Mouse (Mus musculus) CH12.LX (cell line): ENCODE data around the gene 4921524J17Rik. TPM values are rescaled to one million over a fixed set of nuclear protein-coding genes. Genes with fewer than 3 reads are reported as not detected.

Experiments used
- DNase-seq: peaks from one replicate; pipeline ENCODE4 v3.0.0-alpha.2; 2013; ENCODE audit errors: extremely low read depth
- H3K27ac ChIP-seq: 2 replicates; pipeline ENCODE4 v1.5.1; 2012; ENCODE audit warnings: low read depth, mild to moderate bottlenecking, control low read depth, moderate library complexity; ENCODE audit not compliant: insufficient read depth
- H3K27me3 ChIP-seq: replicated peaks from 2 replicates; pipeline ENCODE3; 2012; ENCODE audit warnings: inconsistent platforms
- H3K36me3 ChIP-seq, 2 experiments: replicated peaks in 1 of 2; 2 replicates each; pipeline versions ENCODE3 to v1.6.1; 2012; ENCODE audit warnings: inconsistent platforms in 1 of 2, low read length in 1 of 2, mild to moderate bottlenecking in 1 of 2, mixed read lengths in 1 of 2, moderate library complexity in 1 of 2; ENCODE audit not compliant: control insufficient read depth in 1 of 2, insufficient read depth in 1 of 2
- H3K4me1 ChIP-seq, 2 experiments: 2 replicates each; pipeline ENCODE4 v1.6.1; 2012; ENCODE audit warnings: inconsistent platforms in 1 of 2, moderate library complexity in 1 of 2; ENCODE audit not compliant: insufficient read depth in 2 of 2, control insufficient read depth in 1 of 2
- H3K4me2 ChIP-seq: 2 replicates; pipeline ENCODE4 v1.6.1; 2012; ENCODE audit warnings: low read depth, mild to moderate bottlenecking, control low read depth; ENCODE audit not compliant: poor library complexity, insufficient read depth, severe bottlenecking
- H3K4me3 ChIP-seq, 3 experiments: fragments of 150-350 bp in 1 of 3; sonication (generic) in 1 of 3; replicated peaks in 1 of 3; 2 replicates each; pipeline versions ENCODE3 to v1.5.1; 2011 to 2012; ENCODE audit warnings: low read depth in 2 of 3, low read length in 2 of 3, mild to moderate bottlenecking in 2 of 3, moderate library complexity in 2 of 3, control low read depth in 1 of 3, improper control_type of control experiment in 1 of 3, inconsistent platforms in 1 of 3, mixed read lengths in 1 of 3; ENCODE audit not compliant: poor library complexity in 1 of 3
- H3K79me2 ChIP-seq: replicated peaks from 2 replicates; pipeline ENCODE4 v1.6.1; 2012; ENCODE audit warnings: mild to moderate bottlenecking, moderate library complexity; ENCODE audit not compliant: control insufficient read depth, poor library complexity, insufficient read depth, severe bottlenecking; ENCODE audit errors: extremely low read depth
- H3K9ac ChIP-seq: 2 replicates; pipeline ENCODE4 v1.6.1; 2012; ENCODE audit warnings: low read depth, mild to moderate bottlenecking, control low read depth, moderate library complexity; ENCODE audit not compliant: insufficient read depth
- H3K9me3 ChIP-seq: replicated peaks from 2 replicates; pipeline ENCODE3; 2012; ENCODE audit warnings: low read length, inconsistent platforms, mixed read lengths
- BHLHE40 ChIP-seq: IDR thresholded peaks from 2 replicates; pipeline ENCODE4 v1.6.1; 2011; ENCODE audit warnings: mild to moderate bottlenecking, low read depth, low read length, improper control_type of control experiment
- CHD1 ChIP-seq: IDR thresholded peaks from 2 replicates; pipeline ENCODE4 v1.6.1; 2012; ENCODE audit warnings: low read depth, low read length, improper control_type of control experiment, inconsistent platforms
- CTCF ChIP-seq, 2 experiments: IDR thresholded peaks in 1 of 2; conservative IDR thresholded peaks in 1 of 2; 2 replicates each; pipeline ENCODE4 v1.5.1; 2011 to 2012; ENCODE audit warnings: low read depth in 2 of 2, low read length in 2 of 2, improper control_type of control experiment in 1 of 2, inconsistent platforms in 1 of 2, mild to moderate bottlenecking in 1 of 2, moderate library complexity in 1 of 2
- EP300 ChIP-seq: IDR thresholded peaks from 2 replicates; pipeline ENCODE4 v1.6.1; 2011; ENCODE audit warnings: low read length, improper control_type of control experiment
- HCFC1 ChIP-seq: IDR thresholded peaks from 2 replicates; pipeline ENCODE4 v1.6.1; 2012; ENCODE audit warnings: low read depth, mild to moderate bottlenecking, inconsistent platforms, low read length, improper control_type of control experiment
- IRF4 ChIP-seq: IDR thresholded peaks from 2 replicates; pipeline ENCODE4 v1.6.1; 2014; ENCODE audit warnings: low read depth, mild to moderate bottlenecking, inconsistent platforms, low read length, improper control_type of control experiment
- JUN ChIP-seq: IDR thresholded peaks from 2 replicates; pipeline ENCODE4 v1.6.1; 2011; ENCODE audit warnings: low read depth, mild to moderate bottlenecking, low read length, improper control_type of control experiment, moderate library complexity; ENCODE audit not compliant: insufficient read depth
- KAT2A ChIP-seq: IDR thresholded peaks from 2 replicates; pipeline ENCODE4 v1.6.1; 2012; ENCODE audit warnings: low read length, improper control_type of control experiment, inconsistent platforms; ENCODE audit not compliant: insufficient replicate concordance
- MAFK ChIP-seq: IDR thresholded peaks from 2 replicates; pipeline ENCODE4 v1.6.1; 2011; ENCODE audit warnings: low read length, improper control_type of control experiment; ENCODE audit not compliant: insufficient replicate concordance
- MXI1 ChIP-seq: IDR thresholded peaks from 2 replicates; pipeline ENCODE4 v1.6.1; 2011; ENCODE audit warnings: mild to moderate bottlenecking, low read depth, low read length, improper control_type of control experiment
- POLR2AphosphoS2 ChIP-seq: IDR thresholded peaks from 2 replicates; pipeline ENCODE4 v1.6.1; 2011; ENCODE audit warnings: low read depth, low read length, improper control_type of control experiment
- RAD21 ChIP-seq: IDR thresholded peaks from 2 replicates; pipeline ENCODE4 v1.6.1; 2011; ENCODE audit warnings: low read depth, mild to moderate bottlenecking, low read length, improper control_type of control experiment, moderate library complexity
- SMC3 ChIP-seq: IDR thresholded peaks from 2 replicates; pipeline ENCODE4 v1.6.1; 2011; ENCODE audit warnings: low read depth, low read length, improper control_type of control experiment
- USF2 ChIP-seq: conservative IDR thresholded peaks from 2 replicates; pipeline ENCODE4 v1.6.1; 2011; ENCODE audit warnings: low read depth, low read length, improper control_type of control experiment
- ZC3H11A ChIP-seq: IDR thresholded peaks from 2 replicates; pipeline ENCODE4 v1.6.1; 2012; ENCODE audit warnings: low read depth, mild to moderate bottlenecking, inconsistent platforms, low read length, improper control_type of control experiment
- ZNF384 ChIP-seq: IDR thresholded peaks from 2 replicates; pipeline ENCODE4 v1.6.1; 2012; ENCODE audit warnings: low read depth, low read length, improper control_type of control experiment, inconsistent platforms
- dilution Hi-C: fragments of 300-500 bp; cut with MboI; formaldehyde crosslinking; loops from 2 replicates; pipeline ENCODE4 v1.14.3; 2020; ENCODE audit warnings: low sequenced_read_pairs; ENCODE audit not compliant: extremely low pct_unique_long_range_greater_than_20kb, extremely low pct_ligation_motif_present
- in situ Hi-C: fragments of 300-500 bp; cut with MboI; formaldehyde crosslinking; loops from 3 replicates; pipeline ENCODE4 v1.14.3; 2019; ENCODE audit warnings: low sequenced_read_pairs, low pct_ligation_motif_present, low pct_unique_long_range_greater_than_20kb, mixed read lengths
- polyA plus RNA-seq: library from polyadenylated mRNA; unstranded; fragments of >175 nt; gene quantifications from 2 replicates; pipeline ENCODE4 v1.2.1, GENCODE M21; 2012; ENCODE audit warnings: low read depth; ENCODE audit not compliant: insufficient read length
- total RNA-seq, 2 experiments: library from RNA; depleted of rRNA; stranded (reverse); fragments of 300-350 nt in 1 of 2; fragments of >200 nt in 1 of 2; gene quantifications; 2 replicates each; pipeline ENCODE4 v1.2.3; 2012 to 2014

4921524J17Rik gene
- total and polyA plus RNA-seq, 3 experiments, result 10.3 to 28.8 (median 25.1) TPM

- no peak for DNase-seq
- in situ Hi-C loops, result loop anchor here (25.0 kb wide), 1 partner anchor 200 kb away; no protein-coding TSS in a partner anchor
Measured at GRCm38 (mm10) chr8:85462441-85462840, 29.8 kb upstream of the 4921524J17Rik start.

GRCm38 (mm10) chr8:85461377-85461776, 28.7 kb upstream of the 4921524J17Rik start:
- H3K27ac ChIP-seq, result no peak overlapping the region
- H3K4me1 ChIP-seq, result peaks cover 0 to 14% of the 10 kb centered on the region in 2 experiments; a peak in 2 of 4 replicates
- dilution Hi-C loops (no loop called here), in situ Hi-C loops (loop anchor here (25.0 kb wide), 1 partner anchor 201 kb away; no protein-coding TSS in a partner anchor)
- H3K36me3 ChIP-seq, result no peaks in the 10 kb centered on the region
- no peak overlapping the region for H3K9ac ChIP-seq
- no peaks in the 10 kb centered on the region for H3K27me3 ChIP-seq
- H3K9me3 ChIP-seq, result no peaks in the 10 kb centered on the region
- H3K4me2 ChIP-seq, result no peak overlapping the region
- peak; percentile 16 to 60; a peak in 2 of 4 replicates for TF ChIP-seq CTCF (conservative IDR thresholded peaks at IDR 0.05 in 1 of 2, IDR thresholded peaks at IDR 0.05 in 1 of 2; ENCODE audit: low read depth in 2 of 2, low read length in 2 of 2)
- TF ChIP-seq BHLHE40, result no peak
- TF ChIP-seq SMC3, result 0 out of 2 replicates have a peak, but pooled peaks have one; percentile 15
- TF ChIP-seq MAFK, result no peak
- no peaks in the 10 kb centered on the region for H3K79me2 ChIP-seq
- H3K4me3 ChIP-seq, result no peak overlapping the region
- peak; percentile 31 for DNase-seq

More at GRCm38 (mm10) chr8:85462441-85462840, 29.8 kb upstream of the 4921524J17Rik start:
- H3K4me3 ChIP-seq, result no peak overlapping the region
- no peak for TF ChIP-seq SMC3
- no peak for TF ChIP-seq CHD1
- TF ChIP-seq MXI1, result no peak
- TF ChIP-seq USF2, result no peak
- no peak for TF ChIP-seq IRF4
- no peak for TF ChIP-seq RAD21
- TF ChIP-seq KAT2A, result no peak
- TF ChIP-seq ZNF384, result no peak
- TF ChIP-seq CTCF (conservative IDR thresholded peaks at IDR 0.05 in 1 of 2, IDR thresholded peaks at IDR 0.05 in 1 of 2; ENCODE audit: low read depth in 2 of 2, low read length in 2 of 2), result no peak
- no peak for TF ChIP-seq HCFC1
- no peak for TF ChIP-seq POLR2AphosphoS2
- TF ChIP-seq JUN, result no peak
- no peak for TF ChIP-seq EP300
- no peak for TF ChIP-seq BHLHE40
- no peak for TF ChIP-seq MAFK
- no peak for TF ChIP-seq ZC3H11A
- no peaks in the 10 kb centered on the region for H3K36me3 ChIP-seq
- no peaks in the 10 kb centered on the region for H3K79me2 ChIP-seq
- no peak overlapping the region for H3K4me2 ChIP-seq
- peaks cover 0 to 18% of the 10 kb centered on the region in 2 experiments; a peak in 2 of 4 replicates for H3K4me1 ChIP-seq
- no peaks in the 10 kb centered on the region for H3K27me3 ChIP-seq
- dilution Hi-C loops, result no loop called here
- H3K9ac ChIP-seq, result no peak overlapping the region
- no peak overlapping the region for H3K27ac ChIP-seq
- no peaks in the 10 kb centered on the region for H3K9me3 ChIP-seq
